Mouse (Mus musculus) stomach, adult 2 months (tissue): ENCODE measurements around the gene Acnat2. TPM values are rescaled to one million over a fixed set of nuclear protein-coding genes. Genes with fewer than 3 reads are reported as not detected.

ENCODE experiments used
- polyA plus RNA-seq: library from polyadenylated mRNA; depleted of rRNA; stranded (reverse); fragments of >200 nt; gene quantifications from 2 replicates; pipeline ENCODE4 v1.2.3, GENCODE M21; 2012; rRNA removed

The Acnat2 gene
- not detected in 2 replicates for polyA plus RNA-seq

DNA sequence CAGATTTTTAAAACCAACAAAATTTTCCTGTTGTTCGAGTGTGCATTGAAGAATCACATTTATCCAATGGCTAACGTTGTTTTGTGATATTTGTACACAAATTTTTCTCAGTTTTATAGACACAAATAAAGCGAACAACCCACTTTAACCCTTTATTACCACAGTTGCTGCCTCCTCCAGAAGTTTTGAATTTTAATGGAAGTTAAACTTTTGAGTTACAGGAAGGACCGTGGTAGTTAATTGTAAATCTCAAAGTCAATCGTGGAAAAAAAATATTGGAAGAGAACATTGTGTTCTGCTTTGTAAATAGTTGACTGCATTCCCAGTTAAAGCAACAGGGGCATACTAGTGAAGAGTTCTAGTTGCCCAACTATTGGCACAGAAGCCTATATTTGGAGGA is at the start of gene Acnat2:
Gene Acnat2, minus strand, starts transcription at position 195 of the 400 bp plus-strand sequence.

Other genes with a start within 250 kb of the Acnat2 start
- 0.74 and 1.1 TPM in 2 replicates for gene Acnat1, start 65.8 kb upstream of the Acnat2 start, polyA plus RNA-seq
- gene Baat, start 98.4 kb upstream of the Acnat2 start, polyA plus RNA-seq = not detected in 2 replicates
- 0.12 and 0.48 TPM in 2 replicates for gene Mrpl50, start 112.9 kb upstream of the Acnat2 start, polyA plus RNA-seq
- 0.04 and 0.17 TPM in 2 replicates for gene Zfp189, start 113.0 kb upstream of the Acnat2 start, polyA plus RNA-seq
- gene Aldob, start 141.4 kb upstream of the Acnat2 start, polyA plus RNA-seq = 1.9 and 2.4 TPM in 2 replicates
- gene Tmem246, start 189.7 kb upstream of the Acnat2 start, polyA plus RNA-seq = 66.6 and 119 TPM in 2 replicates
- 6.2 and 7.3 TPM in 2 replicates for gene Rnf20, start 223.9 kb upstream of the Acnat2 start, polyA plus RNA-seq